Mouse (Mus musculus) kidney, adult 2 months (tissue): ENCODE results near the gene Npl. TPM values are rescaled to one million over a fixed set of nuclear protein-coding genes. Genes with fewer than 3 reads are reported as not detected.

Experiments
- DNase-seq: peaks from one replicate; pipeline ENCODE4 v3.0.0; 2021
- H3K27ac ChIP-seq: fragments of 200-500 bp; 2 replicates; pipeline ENCODE4 v1.5.1; 2012; ENCODE audit warnings: low read depth, low read length, control low read depth, inconsistent platforms; ENCODE audit not compliant: insufficient read depth
- H3K27me3 ChIP-seq: fragments of 200-500 bp; replicated peaks from 2 replicates; pipeline ENCODE4 v1.6.1; 2012; ENCODE audit warnings: mild to moderate bottlenecking, moderate library complexity, low read length, inconsistent platforms; ENCODE audit not compliant: control insufficient read depth, insufficient read depth
- H3K36me3 ChIP-seq: fragments of 200-500 bp; 2 replicates; pipeline ENCODE4 v1.6.1; 2012; ENCODE audit warnings: mild to moderate bottlenecking, moderate library complexity, low read length, inconsistent platforms; ENCODE audit not compliant: control insufficient read depth, insufficient read depth
- H3K4me1 ChIP-seq: fragments of 200-500 bp; 2 replicates; pipeline ENCODE4 v1.6.1; 2011; ENCODE audit warnings: low read length; ENCODE audit not compliant: control insufficient read depth, insufficient read depth
- H3K4me3 ChIP-seq: fragments of 200-500 bp; 2 replicates; pipeline ENCODE4 v1.5.1; 2011; ENCODE audit warnings: mild to moderate bottlenecking, low read depth, low read length, control low read depth; ENCODE audit not compliant: insufficient read depth
- CTCF ChIP-seq: fragments of 200-500 bp; conservative IDR thresholded peaks from 2 replicates; pipeline ENCODE4 v1.5.1; 2011; ENCODE audit warnings: low read depth, mild to moderate bottlenecking, control low read depth, low read length, moderate library complexity, mixed read lengths; ENCODE audit not compliant: insufficient read depth, insufficient read length
- POLR2A ChIP-seq: fragments of 200-500 bp; IDR thresholded peaks from one replicate; pipeline ENCODE4 v1.6.1; 2011; ENCODE audit warnings: low read depth, low read length, control low read depth
- WGBS: fragments of 180-500 bp; shearing (Covaris S2); methylation state at CpG from one replicate; pipeline ENCODE4 v1.1.7; 2018; 5-methylcytosine and 5-hydroxymethylcytosine counted together
- polyA plus RNA-seq: library from polyadenylated mRNA; depleted of rRNA; stranded (reverse); fragments of >200 nt; gene quantifications from 2 replicates; pipeline ENCODE4 v1.2.3, GENCODE M21; 2012; rRNA removed

Gene Npl
- polyA plus RNA-seq = 33.7 and 41.2 TPM in 2 replicates

- TF ChIP-seq CTCF (no peak), POLR2A (no peak)
- Histone ChIP-seq H3K36me3 (no peaks in the 10 kb centered on the region), H3K4me1 (peaks cover 5% of the 10 kb centered on the region), H3K27ac (no peak within 1 kb of the TSS), H3K4me3 (peak within 1 kb of the TSS; percentile 66), H3K27me3 (no peaks in the 10 kb centered on the region)
- 5% methylated on average over 29 of the region's 29 CpGs for WGBS
- DNase-seq = peak; percentile 76
Observed at GRCm38 (mm10) chr1:153549536-153550199, at the start of gene Npl. Gene Npl (minus strand): TSS chr1:153550045.

GRCm38 (mm10) chr1:153599302-153600045, 49.6 kb upstream of the Npl start:
- H3K4me3 ChIP-seq = no peak overlapping the region
- no peaks in the 10 kb centered on the region for H3K36me3 ChIP-seq
- peak; percentile 29 for DNase-seq
- no peaks in the 10 kb centered on the region for H3K4me1 ChIP-seq
- 20% methylated on average over 9 of the region's 9 CpGs for WGBS
- TF ChIP-seq CTCF (no peak), POLR2A (no peak)
- no peaks in the 10 kb centered on the region for H3K27me3 ChIP-seq
- no peak overlapping the region for H3K27ac ChIP-seq

GRCm38 (mm10) chr1:153598773-153599172, 48.9 kb upstream of the Npl start:
- Histone ChIP-seq H3K27ac (no peak overlapping the region), H3K27me3 (no peaks in the 10 kb centered on the region), H3K36me3 (no peaks in the 10 kb centered on the region), H3K4me1 (no peaks in the 10 kb centered on the region), H3K4me3 (no peak overlapping the region)
- 28% methylated on average over 2 of the region's 2 CpGs for WGBS
- TF ChIP-seq CTCF (no peak), POLR2A (no peak)
- peak; percentile 17 for DNase-seq

- DNase-seq = no peak
- no peaks in the 10 kb centered on the region for H3K27me3 ChIP-seq
- TF ChIP-seq CTCF = no peak
- TF ChIP-seq POLR2A = no peak
- no peaks in the 10 kb centered on the region for H3K36me3 ChIP-seq
- H3K27ac ChIP-seq = no peak overlapping the region
- WGBS = 95% methylated on average over 2 of the region's 2 CpGs
- no peaks in the 10 kb centered on the region for H3K4me1 ChIP-seq
- no peak overlapping the region for H3K4me3 ChIP-seq
Observed at GRCm38 (mm10) chr1:153593678-153594077, 43.8 kb upstream of the Npl start.

- Histone ChIP-seq H3K27ac (no peak overlapping the region), H3K4me1 (no peaks in the 10 kb centered on the region), H3K4me3 (no peak overlapping the region), H3K36me3 (no peaks in the 10 kb centered on the region), H3K27me3 (no peaks in the 10 kb centered on the region)
- no peak for DNase-seq
- 83% methylated on average over 2 of the region's 2 CpGs for WGBS
- no peak for TF ChIP-seq POLR2A
- TF ChIP-seq CTCF = no peak
Observed at GRCm38 (mm10) chr1:153590176-153590734, 40.4 kb upstream of the Npl start.

- Histone ChIP-seq H3K27ac (no peak overlapping the region), H3K36me3 (no peaks in the 10 kb centered on the region), H3K27me3 (no peaks in the 10 kb centered on the region), H3K4me1 (no peaks in the 10 kb centered on the region), H3K4me3 (no peak overlapping the region)
- no peak for TF ChIP-seq POLR2A
- TF ChIP-seq CTCF = no peak
- no peak for DNase-seq
- WGBS = 78% methylated on average over 5 of the region's 5 CpGs
Observed at GRCm38 (mm10) chr1:153587956-153588355, 38.1 kb upstream of the Npl start.

GRCm38 (mm10) chr1:153586826-153587225, 37.0 kb upstream of the Npl start:
- no peak for DNase-seq
- Histone ChIP-seq H3K27me3 (no peaks in the 10 kb centered on the region), H3K4me3 (no peak overlapping the region), H3K27ac (no peak overlapping the region), H3K4me1 (no peaks in the 10 kb centered on the region), H3K36me3 (no peaks in the 10 kb centered on the region)
- 92% methylated on average over 10 of the region's 10 CpGs for WGBS
- TF ChIP-seq CTCF (no peak), POLR2A (no peak)
